Mouse (Mus musculus): ENCODE measurements around the gene Zfp180. TPM values are rescaled to one million over a fixed set of nuclear protein-coding genes. Genes with fewer than 3 reads are reported as not detected.
A peak's percentile ranks its signal among the peaks of the same experiment; 100 is the strongest.
"Not testable (repeated sequence)": the region's sequence is repeated elsewhere in the genome, so short reads cannot be mapped to it uniquely, and the experiment has no call there.

The Zfp180 gene
- total RNA-seq (2012; rRNA removed), result 17.8 and 22.0 TPM in 2 replicates

GRCm38 (mm10) chr7:24081634-24082431 lies at the start of gene Zfp180:
TSS of gene Zfp180 (plus strand) at chr7:24081924.
- Histone ChIP-seq H3K9me3 (ENCODE audit: control insufficient read depth, insufficient read depth, low read depth, low read length) (no peaks in the 10 kb centered on the region), H3K4me1 (ENCODE audit: control insufficient read depth in 2 of 2, insufficient read depth in 2 of 2, low read length in 2 of 2, poor library complexity in 1 of 2) (peaks cover 2 to 13% of the 10 kb centered on the region in 2 experiments; a peak in 2 of 4 replicates), H3K27ac (ENCODE audit: insufficient read depth, low read depth, low read length, poor library complexity, severe bottlenecking) (peak within 1 kb of the TSS; percentile 90), H3K36me3 (ENCODE audit: control insufficient read depth, insufficient read depth, low read length, poor library complexity, severe bottlenecking) (peaks cover 5% of the 10 kb centered on the region), H3K4me3 (ENCODE audit: insufficient read depth in 1 of 2, low read depth in 1 of 2, low read length in 2 of 2, poor library complexity in 1 of 2, severe bottlenecking in 1 of 2) (peak within 1 kb of the TSS; percentile 85 to 98), H3K9ac (ENCODE audit: insufficient read depth, low read depth, low read length, poor library complexity, severe bottlenecking) (peak within 1 kb of the TSS; percentile 98)
- peak; percentile 91 for DNase-seq (ENCODE audit: low read depth, low spot score)
- in situ Hi-C loops (cut with MboI; ENCODE audit: low sequenced_read_pairs in 2 of 2, unreplicated experiment in 2 of 2), result no loop called here
- no peak for TF ChIP-seq CHD2 (IDR thresholded peaks at IDR 0.05; ENCODE audit: low read depth, low read length)
- TF ChIP-seq ZNF384 (IDR thresholded peaks at IDR 0.05; ENCODE audit: low read depth, low read length), result no peak
- TF ChIP-seq HCFC1 (IDR thresholded peaks at IDR 0.05; ENCODE audit: borderline replicate concordance, insufficient read depth, low read length), result peak; percentile 96
- no peak for TF ChIP-seq ZC3H11A (IDR thresholded peaks at IDR 0.05; ENCODE audit: borderline replicate concordance, low read depth, low read length)
- no peak for TF ChIP-seq MAFK (IDR thresholded peaks at IDR 0.05; ENCODE audit: insufficient read depth, low read depth, low read length)

- H3K4me3 ChIP-seq (ENCODE audit: insufficient read depth in 1 of 2, low read depth in 1 of 2, low read length in 2 of 2, poor library complexity in 1 of 2, severe bottlenecking in 1 of 2), result no peak within 1 kb of the TSS
- TF ChIP-seq MAFK (IDR thresholded peaks at IDR 0.05; ENCODE audit: insufficient read depth, low read depth, low read length) (no peak), ZNF384 (IDR thresholded peaks at IDR 0.05; ENCODE audit: low read depth, low read length) (no peak), CHD2 (IDR thresholded peaks at IDR 0.05; ENCODE audit: low read depth, low read length) (no peak), ZC3H11A (IDR thresholded peaks at IDR 0.05; ENCODE audit: borderline replicate concordance, low read depth, low read length) (no peak), HCFC1 (IDR thresholded peaks at IDR 0.05; ENCODE audit: borderline replicate concordance, insufficient read depth, low read length) (no peak)
- in situ Hi-C loops (cut with MboI; ENCODE audit: low sequenced_read_pairs in 2 of 2, unreplicated experiment in 2 of 2), result no loop called here
- no peaks in the 10 kb centered on the region for H3K9me3 ChIP-seq (ENCODE audit: control insufficient read depth, insufficient read depth, low read depth, low read length)
- no peaks in the 10 kb centered on the region for H3K4me1 ChIP-seq (ENCODE audit: control insufficient read depth in 2 of 2, insufficient read depth in 2 of 2, low read length in 2 of 2, poor library complexity in 1 of 2)
- no peaks in the 10 kb centered on the region for H3K36me3 ChIP-seq (ENCODE audit: control insufficient read depth, insufficient read depth, low read length, poor library complexity, severe bottlenecking)
- DNase-seq (ENCODE audit: low read depth, low spot score), result no peak
- H3K27ac ChIP-seq (ENCODE audit: insufficient read depth, low read depth, low read length, poor library complexity, severe bottlenecking), result no peak within 1 kb of the TSS
- no peak within 1 kb of the TSS for H3K9ac ChIP-seq (ENCODE audit: insufficient read depth, low read depth, low read length, poor library complexity, severe bottlenecking)
Measured at GRCm38 (mm10) chr7:24052660-24053304, 28.9 kb upstream of the Zfp180 start, which contains the start of gene Vmn1r183. TSS of gene Vmn1r183 (plus strand) at chr7:24053254.

GRCm38 (mm10) chr7:24074424-24074823 lies 7.3 kb upstream of the Zfp180 start:
- H3K4me1 ChIP-seq (ENCODE audit: control insufficient read depth in 2 of 2, insufficient read depth in 2 of 2, low read length in 2 of 2, poor library complexity in 1 of 2); in situ Hi-C loops (cut with MboI; ENCODE audit: low sequenced_read_pairs in 2 of 2, unreplicated experiment in 2 of 2); H3K36me3 ChIP-seq (ENCODE audit: control insufficient read depth, insufficient read depth, low read length, poor library complexity, severe bottlenecking); H3K27ac ChIP-seq (ENCODE audit: insufficient read depth, low read depth, low read length, poor library complexity, severe bottlenecking); DNase-seq (ENCODE audit: low read depth, low spot score); H3K9me3 ChIP-seq (ENCODE audit: control insufficient read depth, insufficient read depth, low read depth, low read length); H3K9ac ChIP-seq (ENCODE audit: insufficient read depth, low read depth, low read length, poor library complexity, severe bottlenecking); H3K4me3 ChIP-seq (ENCODE audit: insufficient read depth in 1 of 2, low read depth in 1 of 2, low read length in 2 of 2, poor library complexity in 1 of 2, severe bottlenecking in 1 of 2): not testable (repeated sequence)

GRCm38 (mm10) chr7:24082457-24083235 lies 922 bp downstream of the Zfp180 start:
- no peak overlapping the region for H3K27ac ChIP-seq (ENCODE audit: insufficient read depth, low read depth, low read length, poor library complexity, severe bottlenecking)
- TF ChIP-seq HCFC1 (IDR thresholded peaks at IDR 0.05; ENCODE audit: borderline replicate concordance, insufficient read depth, low read length), result no peak
- TF ChIP-seq ZC3H11A (IDR thresholded peaks at IDR 0.05; ENCODE audit: borderline replicate concordance, low read depth, low read length), result no peak
- no peak for TF ChIP-seq MAFK (IDR thresholded peaks at IDR 0.05; ENCODE audit: insufficient read depth, low read depth, low read length)
- no peak for TF ChIP-seq ZNF384 (IDR thresholded peaks at IDR 0.05; ENCODE audit: low read depth, low read length)
- no peak for TF ChIP-seq CHD2 (IDR thresholded peaks at IDR 0.05; ENCODE audit: low read depth, low read length)
- H3K4me1 ChIP-seq (ENCODE audit: control insufficient read depth in 2 of 2, insufficient read depth in 2 of 2, low read length in 2 of 2, poor library complexity in 1 of 2), result peaks cover 2 to 13% of the 10 kb centered on the region in 2 experiments; a peak in 2 of 4 replicates
- no peaks in the 10 kb centered on the region for H3K9me3 ChIP-seq (ENCODE audit: control insufficient read depth, insufficient read depth, low read depth, low read length)
- peak overlapping the region; percentile 85 to 98 for H3K4me3 ChIP-seq (ENCODE audit: insufficient read depth in 1 of 2, low read depth in 1 of 2, low read length in 2 of 2, poor library complexity in 1 of 2, severe bottlenecking in 1 of 2)
- peaks cover 6% of the 10 kb centered on the region for H3K36me3 ChIP-seq (ENCODE audit: control insufficient read depth, insufficient read depth, low read length, poor library complexity, severe bottlenecking)
- in situ Hi-C loops (cut with MboI; ENCODE audit: low sequenced_read_pairs in 2 of 2, unreplicated experiment in 2 of 2), result no loop called here
- H3K9ac ChIP-seq (ENCODE audit: insufficient read depth, low read depth, low read length, poor library complexity, severe bottlenecking), result peak overlapping the region; percentile 98
- DNase-seq (ENCODE audit: low read depth, low spot score), result no peak
